Mouse (Mus musculus) megakaryocyte, embryonic 14.5 days (primary cell): ENCODE measurements at regions not wholly inside any gene's neighbourhood (a gene's known extent, or its start where the extent isn't known, plus 50 kb on each side); places are given as distances from the start of the nearest gene placed in this dataset.

Source experiments
- H3K27me3 ChIP-seq: replicated peaks from 2 replicates; pipeline ENCODE3; 2012; ENCODE audit warnings: inconsistent platforms
- H3K36me3 ChIP-seq: replicated peaks from 2 replicates; pipeline ENCODE3; 2012; ENCODE audit warnings: low read length, inconsistent platforms, mixed read lengths
- H3K4me1 ChIP-seq: 2 replicates; pipeline ENCODE4 v1.6.1; 2012; ENCODE audit warnings: inconsistent platforms
- H3K4me3 ChIP-seq: replicated peaks from 2 replicates; pipeline ENCODE3; 2012; ENCODE audit warnings: moderate library complexity, mild to moderate bottlenecking, inconsistent platforms
- H3K9me3 ChIP-seq: 2 replicates; pipeline ENCODE4 v1.6.1; 2012; ENCODE audit warnings: inconsistent platforms
- FLI1 ChIP-seq: IDR thresholded peaks from 2 replicates; pipeline ENCODE4 v1.6.1; 2012; ENCODE audit warnings: low read length, inconsistent platforms, mixed read lengths
- GATA1 ChIP-seq: IDR thresholded peaks from 3 replicates; pipeline ENCODE4 v1.6.1; 2012; ENCODE audit warnings: mixed read lengths, low read length, inconsistent platforms, borderline replicate concordance

DNA sequence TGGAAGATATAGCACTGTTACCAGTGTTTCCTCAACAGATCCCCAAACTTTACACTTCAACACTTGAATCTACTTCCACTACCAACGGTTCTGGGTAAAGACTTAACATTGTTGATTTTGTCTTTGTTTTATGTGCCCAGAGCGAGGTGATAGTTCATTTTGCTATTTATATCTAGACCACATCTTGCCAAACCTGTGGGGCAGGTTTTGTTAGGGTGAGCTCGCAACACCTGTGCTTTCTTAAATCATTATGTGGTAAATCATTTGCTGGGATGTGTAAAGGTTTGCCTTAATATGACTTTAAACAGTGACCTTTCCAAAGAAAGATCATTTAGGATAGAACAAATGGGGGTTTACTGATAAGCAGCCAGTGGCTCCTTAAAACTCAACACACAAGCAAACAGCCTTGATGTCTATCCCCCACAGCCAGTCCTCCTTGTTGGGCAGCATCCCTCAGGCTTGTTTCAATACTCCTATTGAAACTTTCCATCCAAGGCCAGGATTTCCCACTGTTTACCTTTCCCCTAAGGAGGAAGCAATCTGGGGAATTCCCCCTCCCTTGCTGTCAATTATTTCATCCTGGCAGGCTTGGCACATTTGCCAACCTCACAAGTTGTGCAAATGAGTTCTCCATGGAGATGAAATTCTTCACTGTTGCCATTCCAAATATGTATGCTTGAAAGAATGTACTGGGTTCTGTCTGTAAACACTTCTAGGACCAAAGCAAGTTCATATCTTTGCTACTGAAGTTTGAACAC is 101.1 kb upstream of the Speer4f2 start:
- no peak for TF ChIP-seq GATA1
- TF ChIP-seq FLI1, result no peak
- no peaks in the 10 kb centered on the region for H3K36me3 ChIP-seq
- no peaks in the 10 kb centered on the region for H3K4me1 ChIP-seq
- H3K27me3 ChIP-seq, result no peaks in the 10 kb centered on the region
- no peak overlapping the region for H3K4me3 ChIP-seq
- peaks cover 3% of the 10 kb centered on the region for H3K9me3 ChIP-seq

DNA sequence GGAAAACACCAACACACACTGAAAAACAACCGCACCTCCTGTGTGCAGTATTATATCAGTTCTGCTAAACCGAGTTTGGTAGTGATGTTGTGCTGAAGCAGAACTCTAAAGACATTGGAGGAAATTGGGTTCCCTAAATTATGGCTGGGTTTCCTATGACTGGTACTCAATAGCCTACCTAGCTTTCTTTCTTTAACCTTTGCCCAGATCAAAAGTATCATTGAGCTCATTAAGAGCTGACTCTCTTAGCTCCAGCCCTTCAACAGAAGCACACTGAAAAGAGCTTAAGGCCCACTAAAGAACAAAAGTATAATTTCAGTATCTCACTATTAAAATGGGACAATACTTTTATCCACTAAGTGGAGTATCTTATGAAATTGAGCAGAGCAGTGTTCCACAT is 97.6 kb upstream of the Speer4f2 start:
- no peaks in the 10 kb centered on the region for H3K9me3 ChIP-seq
- TF ChIP-seq FLI1 (no peak), GATA1 (no peak)
- H3K4me1 ChIP-seq, result no peaks in the 10 kb centered on the region
- H3K4me3 ChIP-seq, result no peak overlapping the region
- no peaks in the 10 kb centered on the region for H3K27me3 ChIP-seq
- no peaks in the 10 kb centered on the region for H3K36me3 ChIP-seq

DNA sequence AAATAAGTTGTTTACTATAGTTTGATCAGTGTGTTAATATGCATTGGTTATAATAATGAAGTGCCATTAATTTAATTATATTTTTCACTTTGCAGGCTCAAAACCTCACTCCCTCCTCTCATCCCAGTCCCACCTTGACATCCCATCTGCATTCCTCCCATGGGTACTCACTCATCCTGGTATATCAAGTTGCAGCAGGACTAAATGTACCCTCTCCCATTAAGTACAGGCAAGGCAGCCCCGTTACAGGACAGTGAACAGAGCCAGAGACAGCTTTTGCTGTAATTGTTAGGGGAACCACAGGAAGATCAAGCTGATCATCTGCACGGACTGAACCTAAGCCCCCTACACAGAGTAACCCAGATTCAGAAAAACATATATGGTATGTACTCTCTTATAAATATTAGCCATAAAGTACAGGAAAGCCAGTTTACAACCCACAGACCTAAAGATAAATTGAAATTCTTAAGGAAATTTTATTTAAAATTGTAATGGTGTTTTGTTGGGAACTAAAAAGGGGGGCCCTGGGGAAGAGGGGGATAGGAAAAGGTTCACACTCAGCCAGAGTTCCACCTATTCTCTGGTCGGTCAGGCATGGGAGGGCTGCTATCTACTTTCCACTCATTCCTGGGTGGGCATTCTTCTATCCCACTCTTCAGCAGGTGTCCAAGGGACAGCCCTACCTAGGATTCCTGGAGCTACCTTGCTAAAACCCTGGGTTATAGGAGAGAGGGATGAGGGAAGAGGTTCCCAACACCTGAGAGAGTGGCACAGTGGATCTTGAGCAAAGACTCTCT is 96.0 kb upstream of the Speer4f2 start:
- H3K4me3 ChIP-seq, result no peak overlapping the region
- TF ChIP-seq GATA1, result no peak
- no peak for TF ChIP-seq FLI1
- no peaks in the 10 kb centered on the region for H3K4me1 ChIP-seq
- H3K9me3 ChIP-seq, result no peaks in the 10 kb centered on the region
- H3K27me3 ChIP-seq, result no peaks in the 10 kb centered on the region
- H3K36me3 ChIP-seq, result no peaks in the 10 kb centered on the region

DNA sequence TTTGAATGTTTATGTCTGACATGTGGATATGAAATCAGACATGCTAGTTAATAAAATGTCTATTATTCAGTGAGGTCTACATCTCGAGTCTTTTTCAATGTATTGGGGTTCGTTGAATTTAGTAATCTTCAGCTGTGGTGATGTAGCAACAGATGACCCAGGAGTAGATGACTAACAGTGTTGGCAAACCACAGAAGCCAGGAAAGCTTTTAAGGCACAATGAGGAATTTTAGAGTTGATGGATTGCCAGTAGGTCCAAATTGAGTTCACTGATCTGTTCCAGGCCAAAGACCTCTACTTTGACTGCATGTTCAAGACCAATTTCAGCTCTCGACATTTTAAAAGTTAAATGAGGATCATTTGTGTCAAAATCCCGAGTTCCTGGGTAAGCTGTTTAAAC is 92.8 kb upstream of the Speer4f2 start:
- Histone ChIP-seq H3K9me3 (no peaks in the 10 kb centered on the region), H3K36me3 (no peaks in the 10 kb centered on the region), H3K4me3 (no peak overlapping the region), H3K27me3 (no peaks in the 10 kb centered on the region), H3K4me1 (no peaks in the 10 kb centered on the region)
- no peak for TF ChIP-seq FLI1
- no peak for TF ChIP-seq GATA1

DNA sequence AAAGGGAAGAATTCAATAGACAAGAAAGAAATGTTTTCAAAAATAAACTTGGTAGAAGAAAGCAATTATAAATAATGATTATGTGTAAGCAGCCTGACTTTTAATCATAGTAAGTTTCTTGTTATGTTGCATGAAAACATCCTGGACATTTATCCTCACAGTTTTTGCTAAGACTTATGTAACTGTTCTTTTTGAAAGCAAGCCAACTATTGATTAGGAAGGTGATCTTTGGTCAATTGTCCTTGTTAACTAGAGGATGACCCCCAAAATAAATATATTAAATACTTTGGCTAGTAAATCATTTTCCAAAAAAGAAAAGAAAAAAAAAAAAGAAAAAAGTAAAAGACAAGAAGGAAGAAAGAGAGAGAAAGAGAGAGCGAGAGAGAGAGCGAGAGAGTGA is 92.0 kb upstream of the Speer4f2 start:
- Histone ChIP-seq H3K4me3 (no peak overlapping the region), H3K36me3 (no peaks in the 10 kb centered on the region), H3K4me1 (no peaks in the 10 kb centered on the region), H3K9me3 (no peaks in the 10 kb centered on the region), H3K27me3 (no peaks in the 10 kb centered on the region)
- no peak for TF ChIP-seq FLI1
- TF ChIP-seq GATA1, result no peak

DNA sequence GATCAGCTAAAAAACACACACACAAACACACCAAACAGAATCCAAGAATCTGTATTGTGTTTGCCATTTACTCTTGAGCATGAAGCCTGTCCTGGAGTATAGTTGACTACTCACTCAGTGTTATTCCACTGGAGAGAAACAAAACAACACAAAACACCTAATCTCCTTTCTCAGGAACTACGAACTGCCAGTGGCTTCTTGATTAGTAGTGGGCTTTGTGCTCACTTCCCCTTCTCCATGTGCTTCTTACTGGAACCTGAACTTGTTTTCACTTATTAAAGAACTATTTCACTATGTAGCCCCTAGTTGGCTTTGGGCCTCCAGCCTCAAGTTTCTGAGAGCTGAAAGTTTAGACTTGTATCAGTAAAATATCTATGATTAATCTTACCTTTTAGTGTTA is 84.0 kb upstream of the Speer4f2 start:
- no peaks in the 10 kb centered on the region for H3K27me3 ChIP-seq
- TF ChIP-seq FLI1, result no peak
- TF ChIP-seq GATA1, result no peak
- H3K4me3 ChIP-seq, result no peak overlapping the region

DNA sequence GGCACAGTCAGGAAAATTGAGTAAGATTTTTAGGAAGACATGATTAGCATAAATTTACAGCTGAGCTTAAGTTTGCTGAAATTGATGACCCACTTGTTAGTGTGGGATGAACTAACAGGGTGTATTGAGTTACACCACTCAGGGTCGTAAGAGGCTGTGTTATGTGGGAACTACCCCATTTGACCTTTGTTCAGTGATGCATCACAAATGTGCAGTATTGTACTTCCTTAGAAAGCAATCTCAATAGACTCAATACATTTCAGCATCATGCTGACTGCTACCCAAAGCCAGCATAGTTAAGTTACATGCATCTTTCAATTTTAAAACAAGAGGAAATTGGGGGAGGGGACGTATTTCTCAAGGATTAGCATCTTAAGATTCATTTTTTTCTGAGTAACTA is 80.4 kb upstream of the Speer4f2 start:
- H3K4me1 ChIP-seq, result no peaks in the 10 kb centered on the region
- H3K4me3 ChIP-seq, result no peak overlapping the region
- H3K27me3 ChIP-seq, result no peaks in the 10 kb centered on the region
- TF ChIP-seq FLI1 (no peak), GATA1 (no peak)
- H3K36me3 ChIP-seq, result no peaks in the 10 kb centered on the region
- no peaks in the 10 kb centered on the region for H3K9me3 ChIP-seq

More for the DNA sequence above, 84.0 kb upstream of the Speer4f2 start:
- Histone ChIP-seq H3K36me3 (no peaks in the 10 kb centered on the region), H3K4me1 (no peaks in the 10 kb centered on the region), H3K9me3 (no peaks in the 10 kb centered on the region)

DNA sequence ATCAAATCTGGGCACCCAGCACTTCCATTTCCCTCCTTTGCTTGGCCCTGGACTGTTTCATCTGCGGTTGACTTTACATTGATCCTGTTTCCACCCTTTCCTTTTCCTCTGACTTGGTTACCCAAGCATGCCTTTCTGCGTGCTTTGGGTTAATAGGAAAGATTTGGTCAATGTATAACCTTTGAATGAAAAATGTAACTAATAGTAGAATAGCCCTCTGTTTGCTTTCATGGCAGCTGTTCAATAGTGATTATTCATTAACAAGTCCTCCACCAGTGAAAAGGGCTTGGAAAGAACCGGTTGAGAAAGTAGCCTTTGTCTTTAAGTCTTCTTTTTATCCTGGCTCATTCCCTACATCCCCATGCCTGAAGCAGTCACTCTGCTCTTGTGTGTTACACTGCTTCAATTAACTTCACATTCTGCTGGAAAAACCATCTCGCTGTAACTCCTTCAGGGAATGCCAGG is 76.4 kb upstream of the Speer4f2 start:
- no peak for TF ChIP-seq GATA1
- TF ChIP-seq FLI1, result no peak
- Histone ChIP-seq H3K4me3 (no peak overlapping the region), H3K9me3 (no peaks in the 10 kb centered on the region)

DNA sequence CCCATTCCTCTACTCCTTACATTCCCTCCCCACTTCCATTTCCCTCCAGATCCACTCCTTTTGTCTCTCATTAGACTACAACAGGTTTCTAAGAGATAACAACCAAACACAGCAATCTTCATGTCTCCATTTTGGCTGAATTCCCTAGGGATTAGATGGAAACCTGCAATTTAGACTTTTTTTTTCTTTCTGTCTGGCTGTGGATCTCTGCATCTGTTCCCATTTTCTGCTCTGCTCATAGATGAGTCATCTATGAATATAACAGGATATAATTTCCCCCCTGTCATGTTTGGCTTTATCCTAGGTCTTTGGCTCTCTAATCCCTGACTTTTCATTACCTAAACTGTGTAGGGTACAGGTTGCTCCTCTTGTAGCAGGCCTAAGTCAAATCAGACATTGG is 73.1 kb upstream of the Speer4f2 start:
- Histone ChIP-seq H3K9me3 (no peaks in the 10 kb centered on the region), H3K4me3 (no peak overlapping the region), H3K27me3 (no peaks in the 10 kb centered on the region), H3K4me1 (no peaks in the 10 kb centered on the region), H3K36me3 (no peaks in the 10 kb centered on the region)
- no peak for TF ChIP-seq GATA1
- TF ChIP-seq FLI1, result no peak

More for the DNA sequence above, 76.4 kb upstream of the Speer4f2 start:
- no peaks in the 10 kb centered on the region for H3K36me3 ChIP-seq
- H3K27me3 ChIP-seq, result no peaks in the 10 kb centered on the region
- no peaks in the 10 kb centered on the region for H3K4me1 ChIP-seq

DNA sequence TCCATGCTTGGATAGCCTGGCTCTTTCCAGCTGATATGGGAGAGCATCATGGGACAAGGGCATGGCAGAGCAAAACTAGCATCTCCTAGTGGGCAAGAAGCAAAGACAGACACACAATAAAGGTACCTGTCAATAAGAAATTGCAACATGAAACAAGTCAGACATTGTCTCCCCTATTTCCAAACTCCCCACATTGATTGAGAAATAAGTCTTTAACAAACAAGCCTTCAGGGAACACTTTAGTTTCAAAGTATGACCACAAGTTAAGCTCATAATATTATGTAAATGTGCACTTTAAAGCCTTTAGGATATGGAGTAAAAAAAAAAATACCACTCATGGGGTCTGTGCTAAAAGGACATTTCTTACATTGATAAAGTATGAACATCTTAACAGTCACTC is 51.5 kb upstream of the Speer4f2 start:
- TF ChIP-seq FLI1 (no peak), GATA1 (no peak)
- Histone ChIP-seq H3K36me3 (no peaks in the 10 kb centered on the region), H3K4me1 (no peaks in the 10 kb centered on the region), H3K9me3 (no peaks in the 10 kb centered on the region), H3K27me3 (no peaks in the 10 kb centered on the region), H3K4me3 (no peak overlapping the region)
